Mouse (Mus musculus): ENCODE data around the gene Rasgef1b.

Gene Rasgef1b

GRCm38 (mm10) chr5:99262197-99262920 is 466.5 kb downstream of the Rasgef1b start:
- DNase-seq (ENCODE audit: extremely low read depth, low read depth) = no peak

GRCm38 (mm10) chr5:99261121-99261724 is 467.6 kb downstream of the Rasgef1b start:
- DNase-seq (ENCODE audit: extremely low read depth, low read depth) = no peak

GRCm38 (mm10) chr5:99258003-99258500 is 470.8 kb downstream of the Rasgef1b start:
- DNase-seq (ENCODE audit: extremely low read depth, low read depth) = no peak

GRCm38 (mm10) chr5:99252203-99253135 is 476.4 kb downstream of the Rasgef1b start:
- no peak for DNase-seq (ENCODE audit: extremely low read depth, low read depth)

GRCm38 (mm10) chr5:99251379-99252202 is 477.3 kb downstream of the Rasgef1b start:
- DNase-seq (ENCODE audit: extremely low read depth, low read depth) = no peak

- no peak for DNase-seq (ENCODE audit: extremely low read depth, low read depth)
Observed at GRCm38 (mm10) chr5:99250820-99251219, 478.0 kb downstream of the Rasgef1b start.

GRCm38 (mm10) chr5:99248501-99248900 is 480.4 kb downstream of the Rasgef1b start:
- peak; percentile 1 for DNase-seq (ENCODE audit: extremely low read depth, low read depth)

- no peak for DNase-seq (ENCODE audit: extremely low read depth, low read depth)
Observed at GRCm38 (mm10) chr5:99247915-99248314, 480.9 kb downstream of the Rasgef1b start.

GRCm38 (mm10) chr5:99247441-99247840 is 481.4 kb downstream of the Rasgef1b start:
- DNase-seq (ENCODE audit: extremely low read depth, low read depth) = no peak

GRCm38 (mm10) chr5:99246972-99247371 is 481.9 kb downstream of the Rasgef1b start:
- DNase-seq (ENCODE audit: extremely low read depth, low read depth) = no peak

GRCm38 (mm10) chr5:99241988-99242740 is 486.7 kb downstream of the Rasgef1b start:
- DNase-seq (ENCODE audit: extremely low read depth, low read depth) = no peak

GRCm38 (mm10) chr5:99240501-99240900 is 488.4 kb downstream of the Rasgef1b start:
- no peak for DNase-seq (ENCODE audit: extremely low read depth, low read depth)

GRCm38 (mm10) chr5:99239677-99240076 is 489.2 kb downstream of the Rasgef1b start:
- no peak for DNase-seq (ENCODE audit: extremely low read depth, low read depth)

GRCm38 (mm10) chr5:99238150-99238549 is 490.7 kb downstream of the Rasgef1b start:
- no peak for DNase-seq (ENCODE audit: extremely low read depth, low read depth)

GRCm38 (mm10) chr5:99236888-99237752 is 491.7 kb downstream of the Rasgef1b start:
- DNase-seq (ENCODE audit: extremely low read depth, low read depth) = no peak

GRCm38 (mm10) chr5:99236431-99236830 is 492.4 kb downstream of the Rasgef1b start:
- DNase-seq (ENCODE audit: extremely low read depth, low read depth) = no peak

GRCm38 (mm10) chr5:99234275-99234674 is 494.6 kb downstream of the Rasgef1b start:
- no peak for DNase-seq (ENCODE audit: extremely low read depth, low read depth)

- no peak for DNase-seq (ENCODE audit: extremely low read depth, low read depth)
Observed at GRCm38 (mm10) chr5:99233176-99233575, 495.7 kb downstream of the Rasgef1b start.

- DNase-seq (ENCODE audit: extremely low read depth, low read depth) = no peak
Observed at GRCm38 (mm10) chr5:99232410-99232809, 496.5 kb downstream of the Rasgef1b start.

Measured in MEL-GATA-1-ER (cell line).